Mouse (Mus musculus): ENCODE results near the gene Sis. TPM values are rescaled to one million over a fixed set of nuclear protein-coding genes. Genes with fewer than 3 reads are reported as not detected.

The Sis gene
- total RNA-seq (2012; rRNA removed) (0.47 and 0.63 TPM in 2 replicates), total RNA-seq (2014; rRNA removed) (1.9 and 2.4 TPM in 2 replicates), polyA plus RNA-seq (2012; ENCODE audit: insufficient read length, low read depth) (1.5 and 1.6 TPM in 2 replicates)

DNA sequence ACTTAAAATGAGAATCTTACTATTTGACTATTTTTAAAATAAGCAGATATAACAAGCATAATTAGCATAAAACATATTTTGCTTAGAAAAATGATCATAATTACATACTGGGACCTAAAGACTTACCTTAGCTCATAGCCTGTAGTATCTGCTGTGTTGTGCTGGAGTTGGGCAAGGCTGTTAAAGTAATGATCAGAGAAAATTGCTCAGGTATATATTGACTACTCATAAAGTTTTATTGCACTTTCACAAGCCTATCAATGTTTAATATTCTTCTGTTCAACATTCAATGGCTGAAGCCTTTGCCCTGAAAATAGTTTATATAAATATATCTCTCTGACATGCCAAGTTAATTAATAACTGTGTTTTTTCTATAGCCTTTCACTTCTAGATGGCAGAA lies at the start of gene Sis:
Gene Sis (minus strand): TSS at position 189 of the 400 bp plus-strand sequence.
- DNase-seq (ENCODE audit: extremely low read depth): no peak
- no peaks in the 10 kb centered on the region for H3K79me2 ChIP-seq (replicated peaks; ENCODE audit: control insufficient read depth, extremely low read depth, insufficient read depth, poor library complexity, severe bottlenecking)
- in situ Hi-C loops (cut with MboI; ENCODE audit: low pct_ligation_motif_present, low pct_unique_long_range_greater_than_20kb, low sequenced_read_pairs): no loop called here
- no peak within 1 kb of the TSS for H3K4me3 ChIP-seq (replicated peaks in 1 of 3; ENCODE audit: low read depth in 2 of 3, low read length in 2 of 3, poor library complexity in 1 of 3)
- no peak within 1 kb of the TSS for H3K9ac ChIP-seq (ENCODE audit: insufficient read depth, low read depth)
- H3K27me3 ChIP-seq (replicated peaks): no peaks in the 10 kb centered on the region
- TF ChIP-seq SIN3A (IDR thresholded peaks at IDR 0.05; ENCODE audit: low read length) (no peak), POLR2A (IDR thresholded peaks at IDR 0.05; ENCODE audit: low read depth, low read length) (no peak), PAX5 (IDR thresholded peaks at IDR 0.05; ENCODE audit: low read length) (no peak), E2F4 (IDR thresholded peaks at IDR 0.05; ENCODE audit: insufficient replicate concordance, low read depth, low read length) (no peak), MAZ (IDR thresholded peaks at IDR 0.05; ENCODE audit: low read depth, low read length) (no peak), CTCF (conservative IDR thresholded peaks at IDR 0.05 in 1 of 2, IDR thresholded peaks at IDR 0.05 in 1 of 2; ENCODE audit: low read depth in 2 of 2, low read length in 2 of 2) (no peak), BHLHE40 (IDR thresholded peaks at IDR 0.05; ENCODE audit: low read depth, low read length) (no peak), ZNF384 (IDR thresholded peaks at IDR 0.05; ENCODE audit: low read depth, low read length) (no peak), JUND (conservative IDR thresholded peaks at IDR 0.05; ENCODE audit: low read depth, low read length) (no peak), JUN (IDR thresholded peaks at IDR 0.05; ENCODE audit: insufficient read depth, low read depth, low read length) (no peak), POLR2AphosphoS2 (IDR thresholded peaks at IDR 0.05; ENCODE audit: low read depth, low read length) (no peak), TBP (conservative IDR thresholded peaks at IDR 0.05; ENCODE audit: low read depth, low read length) (no peak), MEF2A (IDR thresholded peaks at IDR 0.05; ENCODE audit: borderline replicate concordance, low read depth, low read length) (no peak), ETS1 (conservative IDR thresholded peaks at IDR 0.05; ENCODE audit: low read depth, low read length) (no peak), EP300 (IDR thresholded peaks at IDR 0.05; ENCODE audit: low read length) (no peak)
- no peaks in the 10 kb centered on the region for H3K36me3 ChIP-seq (replicated peaks in 1 of 2; ENCODE audit: control insufficient read depth in 1 of 2, insufficient read depth in 1 of 2, low read length in 1 of 2)
- no peaks in the 10 kb centered on the region for H3K9me3 ChIP-seq (replicated peaks; ENCODE audit: low read length)
- no peak within 1 kb of the TSS for H3K27ac ChIP-seq (ENCODE audit: insufficient read depth, low read depth)
- dilution Hi-C loops (cut with MboI; ENCODE audit: extremely low pct_ligation_motif_present, extremely low pct_unique_long_range_greater_than_20kb, low sequenced_read_pairs): no loop called here
- H3K4me2 ChIP-seq (ENCODE audit: insufficient read depth, low read depth, poor library complexity, severe bottlenecking): no peak within 1 kb of the TSS
- no peaks in the 10 kb centered on the region for H3K4me1 ChIP-seq (ENCODE audit: control insufficient read depth in 1 of 2, insufficient read depth in 2 of 2)

DNA sequence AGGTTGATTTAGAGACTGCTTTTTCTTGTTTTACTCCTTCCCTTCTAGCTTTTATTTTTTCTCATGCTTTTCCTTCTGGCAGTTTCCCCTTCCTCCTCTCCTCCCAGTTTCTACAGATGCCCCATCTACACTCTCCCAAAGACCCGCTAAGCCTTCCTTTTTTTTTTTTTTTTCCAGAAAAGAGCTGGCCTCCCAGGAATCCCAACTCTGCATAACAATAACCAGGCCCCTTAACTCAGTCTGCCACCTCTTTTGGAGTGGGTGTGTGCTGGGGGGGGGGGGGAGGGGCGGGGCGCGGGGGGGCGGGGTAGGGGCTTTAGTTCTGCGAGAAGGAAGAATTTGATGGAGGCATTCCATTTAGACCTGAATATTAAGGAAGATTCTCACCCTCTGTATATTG lies 38.4 kb upstream of the Sis start:
- in situ Hi-C loops (cut with MboI; ENCODE audit: low pct_ligation_motif_present, low pct_unique_long_range_greater_than_20kb, low sequenced_read_pairs) (no loop called here), dilution Hi-C loops (cut with MboI; ENCODE audit: extremely low pct_ligation_motif_present, extremely low pct_unique_long_range_greater_than_20kb, low sequenced_read_pairs) (no loop called here)
- Histone ChIP-seq H3K4me2 (ENCODE audit: insufficient read depth, low read depth, poor library complexity, severe bottlenecking) (no peak overlapping the region), H3K4me1 (ENCODE audit: control insufficient read depth in 1 of 2, insufficient read depth in 2 of 2) (no peaks in the 10 kb centered on the region), H3K36me3 (replicated peaks in 1 of 2; ENCODE audit: control insufficient read depth in 1 of 2, insufficient read depth in 1 of 2, low read length in 1 of 2) (no peaks in the 10 kb centered on the region), H3K27me3 (replicated peaks) (no peaks in the 10 kb centered on the region), H3K9me3 (replicated peaks; ENCODE audit: low read length) (no peaks in the 10 kb centered on the region), H3K4me3 (replicated peaks in 1 of 3; ENCODE audit: low read depth in 2 of 3, low read length in 2 of 3, poor library complexity in 1 of 3) (no peak overlapping the region), H3K27ac (ENCODE audit: insufficient read depth, low read depth) (no peak overlapping the region), H3K9ac (ENCODE audit: insufficient read depth, low read depth) (no peak overlapping the region), H3K79me2 (replicated peaks; ENCODE audit: control insufficient read depth, extremely low read depth, insufficient read depth, poor library complexity, severe bottlenecking) (no peaks in the 10 kb centered on the region)
- TF ChIP-seq TBP (conservative IDR thresholded peaks at IDR 0.05; ENCODE audit: low read depth, low read length) (no peak), POLR2AphosphoS2 (IDR thresholded peaks at IDR 0.05; ENCODE audit: low read depth, low read length) (no peak), ZMIZ1 (IDR thresholded peaks at IDR 0.05; ENCODE audit: low read depth, low read length) (no peak), TCF12 (IDR thresholded peaks at IDR 0.05; ENCODE audit: low read depth, low read length) (no peak), MAZ (IDR thresholded peaks at IDR 0.05; ENCODE audit: low read depth, low read length) (no peak), CHD2 (IDR thresholded peaks at IDR 0.05; ENCODE audit: low read length) (no peak), POLR2A (IDR thresholded peaks at IDR 0.05; ENCODE audit: low read depth, low read length) (no peak), NRF1 (IDR thresholded peaks at IDR 0.05; ENCODE audit: low read depth, low read length) (no peak), MXI1 (IDR thresholded peaks at IDR 0.05; ENCODE audit: low read depth, low read length) (no peak), MAX (IDR thresholded peaks at IDR 0.05; ENCODE audit: low read length) (no peak), NELFE (IDR thresholded peaks at IDR 0.05; ENCODE audit: low read depth, low read length) (no peak)
- no peak for DNase-seq (ENCODE audit: extremely low read depth)
